Mouse (Mus musculus): Measurements from ENCODE around the gene Klk6. TPM values are rescaled to one million over a fixed set of nuclear protein-coding genes. Genes with fewer than 3 reads are reported as not detected.

The Klk6 gene
- polyA plus RNA-seq, 1 experiment, result 102 TPM

DNA sequence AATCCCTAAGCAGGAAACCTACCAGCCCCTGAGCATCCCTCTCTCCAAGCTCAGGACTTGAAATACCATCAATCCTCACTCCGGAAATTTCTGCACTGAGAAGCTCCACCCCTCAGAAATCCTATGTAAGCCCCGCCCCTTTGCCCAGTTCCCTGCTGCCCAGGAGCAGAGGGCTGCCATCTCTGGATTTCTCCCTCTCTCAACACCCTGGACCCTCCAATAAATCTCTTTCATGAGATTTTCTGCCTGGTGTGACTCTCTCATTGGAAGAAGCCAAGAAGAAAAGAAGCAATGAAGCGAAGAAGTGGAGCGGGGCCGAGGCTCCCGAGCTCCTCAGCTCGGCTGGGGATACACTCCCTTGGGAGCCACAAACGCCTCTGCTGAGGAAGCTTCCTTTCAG, 36.1 kb downstream of the Klk6 start:
- Histone ChIP-seq H3K27ac (ENCODE audit: insufficient read depth, low read length) (no peak overlapping the region), H3K4me1 (ENCODE audit: control insufficient read depth, insufficient read depth, low read length) (no peaks in the 10 kb centered on the region), H3K4me3 (replicated peaks; ENCODE audit: insufficient read depth, low read depth, low read length) (no peak overlapping the region), H3K27me3 (ENCODE audit: control insufficient read depth, insufficient read depth, low read length) (no peaks in the 10 kb centered on the region)
- WGBS, result 28% methylated on average over 8 of the region's 8 CpGs
- DNase-seq, result no peak
- TF ChIP-seq CTCF (IDR thresholded peaks at IDR 0.05; ENCODE audit: borderline replicate concordance, insufficient read depth, low read depth, low read length) (no peak), POLR2A (IDR thresholded peaks at IDR 0.05; ENCODE audit: borderline replicate concordance, insufficient read depth, low read length) (no peak)

DNA sequence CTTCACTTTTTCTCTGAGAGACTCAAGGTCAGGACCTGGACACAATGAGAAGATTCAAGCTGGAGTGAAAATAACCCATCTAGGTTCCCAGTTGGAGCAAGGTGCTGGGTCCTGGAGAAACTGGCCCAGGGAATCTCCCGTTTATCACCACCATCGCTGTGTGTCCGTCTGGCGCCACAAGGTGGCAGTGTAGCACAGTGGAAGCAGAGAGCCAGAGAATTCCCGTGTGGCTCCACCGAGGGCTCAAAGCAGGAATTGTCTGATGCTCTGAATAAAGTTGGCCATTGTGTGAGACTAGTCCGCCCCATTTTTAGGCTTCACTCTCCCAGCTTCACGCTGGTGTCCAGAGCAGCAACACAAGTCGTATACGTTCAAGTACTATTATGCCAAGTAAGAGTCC, 48.9 kb downstream of the Klk6 start:
- TF ChIP-seq POLR2A (IDR thresholded peaks at IDR 0.05; ENCODE audit: borderline replicate concordance, insufficient read depth, low read length) (no peak), CTCF (IDR thresholded peaks at IDR 0.05; ENCODE audit: borderline replicate concordance, insufficient read depth, low read depth, low read length) (peak; percentile 58; the same call in 1 of the 2 replicates)
- Histone ChIP-seq H3K4me1 (ENCODE audit: control insufficient read depth, insufficient read depth, low read length) (no peaks in the 10 kb centered on the region), H3K27me3 (ENCODE audit: control insufficient read depth, insufficient read depth, low read length) (no peaks in the 10 kb centered on the region), H3K27ac (ENCODE audit: insufficient read depth, low read length) (no peak overlapping the region), H3K4me3 (replicated peaks; ENCODE audit: insufficient read depth, low read depth, low read length) (no peak overlapping the region)
- WGBS, result 5% methylated on average over 10 of the region's 10 CpGs
- peak; percentile 21 to 43 for DNase-seq

DNA sequence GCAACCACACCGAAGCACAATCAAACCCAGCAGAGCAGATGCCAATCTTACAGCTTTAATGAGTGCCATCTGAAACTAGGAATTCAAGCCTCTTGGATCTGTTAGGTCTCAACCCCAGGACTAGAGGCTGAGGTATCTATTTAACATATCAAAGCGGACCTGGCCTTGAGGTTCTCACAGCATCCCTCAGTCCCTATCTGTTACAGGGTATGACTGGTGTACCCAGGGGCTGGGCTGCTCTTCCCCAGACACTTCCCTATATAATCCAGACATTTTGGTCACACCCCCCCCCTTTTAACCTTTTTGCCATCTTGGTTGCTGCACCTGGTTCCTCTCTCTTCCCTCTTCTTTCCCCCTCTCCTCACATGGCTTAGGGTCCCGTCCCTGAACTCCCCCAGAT, 49.4 kb downstream of the Klk6 start:
- Histone ChIP-seq H3K4me3 (replicated peaks; ENCODE audit: insufficient read depth, low read depth, low read length) (no peak overlapping the region), H3K27ac (ENCODE audit: insufficient read depth, low read length) (no peak overlapping the region), H3K4me1 (ENCODE audit: control insufficient read depth, insufficient read depth, low read length) (no peaks in the 10 kb centered on the region), H3K27me3 (ENCODE audit: control insufficient read depth, insufficient read depth, low read length) (no peaks in the 10 kb centered on the region)
- no peak for DNase-seq
- 80% methylated on average over 3 of the region's 3 CpGs for WGBS
- TF ChIP-seq CTCF (IDR thresholded peaks at IDR 0.05; ENCODE audit: borderline replicate concordance, insufficient read depth, low read depth, low read length) (no peak), POLR2A (IDR thresholded peaks at IDR 0.05; ENCODE audit: borderline replicate concordance, insufficient read depth, low read length) (no peak)

DNA sequence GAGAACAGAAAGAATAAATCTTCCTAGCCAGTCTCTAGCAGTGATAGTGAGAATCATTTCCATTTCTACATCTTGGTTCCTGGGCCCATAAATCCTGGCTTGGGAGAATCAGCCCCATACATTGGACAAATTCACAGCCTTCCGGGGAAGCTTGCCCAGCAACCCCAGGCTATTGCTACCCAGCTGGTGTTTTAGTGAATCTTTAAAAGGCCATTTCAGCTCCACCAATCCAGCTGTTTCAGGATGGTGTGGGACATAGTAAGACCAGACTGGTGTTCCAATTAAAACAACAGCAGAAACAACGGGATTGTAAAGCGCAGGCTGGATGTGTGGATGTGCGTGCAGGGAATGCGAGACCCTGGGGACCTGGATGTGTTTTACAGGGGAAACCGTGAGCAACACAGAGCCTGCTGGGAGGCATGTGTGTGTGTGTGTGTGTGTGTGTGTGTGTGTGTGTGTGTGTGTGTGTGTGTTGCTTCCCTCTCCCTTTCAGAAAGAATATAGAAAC, 50.6 kb downstream of the Klk6 start:
- DNase-seq, result no peak
- 77% methylated on average over 6 of the region's 6 CpGs for WGBS
- TF ChIP-seq POLR2A (IDR thresholded peaks at IDR 0.05; ENCODE audit: borderline replicate concordance, insufficient read depth, low read length) (no peak), CTCF (IDR thresholded peaks at IDR 0.05; ENCODE audit: borderline replicate concordance, insufficient read depth, low read depth, low read length) (no peak)

DNA sequence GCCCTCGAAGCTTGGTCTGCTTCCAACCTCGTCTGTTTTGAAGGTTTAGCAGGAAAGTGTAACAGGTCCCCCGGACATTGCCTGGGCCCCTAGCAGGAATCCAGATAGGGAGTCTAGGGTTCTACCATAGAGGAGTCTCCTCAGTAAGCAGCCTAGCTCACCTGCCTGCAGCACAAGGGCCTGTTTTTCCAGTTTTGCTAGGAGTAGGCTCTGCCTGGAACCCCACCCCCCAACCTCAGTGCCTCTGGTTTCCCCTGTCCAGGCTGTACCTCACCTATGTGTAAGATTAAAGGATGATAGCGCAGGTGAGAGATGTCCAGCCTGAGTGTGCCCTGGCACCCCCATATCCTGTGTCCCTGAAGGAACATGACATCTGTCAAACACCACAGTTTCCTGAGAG, 52.1 kb downstream of the Klk6 start:
- H3K4me1 ChIP-seq (ENCODE audit: control insufficient read depth, insufficient read depth, low read length), result no peaks in the 10 kb centered on the region
- H3K27ac ChIP-seq (ENCODE audit: insufficient read depth, low read length), result no peak overlapping the region
- H3K27me3 ChIP-seq (ENCODE audit: control insufficient read depth, insufficient read depth, low read length), result no peaks in the 10 kb centered on the region
- H3K4me3 ChIP-seq (replicated peaks; ENCODE audit: insufficient read depth, low read depth, low read length), result no peak overlapping the region
- no peak for DNase-seq
- TF ChIP-seq POLR2A (IDR thresholded peaks at IDR 0.05; ENCODE audit: borderline replicate concordance, insufficient read depth, low read length) (no peak), CTCF (IDR thresholded peaks at IDR 0.05; ENCODE audit: borderline replicate concordance, insufficient read depth, low read depth, low read length) (no peak)
- WGBS, result 75% methylated on average over 4 of the region's 4 CpGs

More for the DNA sequence above, 50.6 kb downstream of the Klk6 start:
- H3K4me3 ChIP-seq (replicated peaks; ENCODE audit: insufficient read depth, low read depth, low read length), result no peak overlapping the region
- no peak overlapping the region for H3K27ac ChIP-seq (ENCODE audit: insufficient read depth, low read length)
- no peaks in the 10 kb centered on the region for H3K27me3 ChIP-seq (ENCODE audit: control insufficient read depth, insufficient read depth, low read length)
- H3K4me1 ChIP-seq (ENCODE audit: control insufficient read depth, insufficient read depth, low read length), result no peaks in the 10 kb centered on the region

DNA sequence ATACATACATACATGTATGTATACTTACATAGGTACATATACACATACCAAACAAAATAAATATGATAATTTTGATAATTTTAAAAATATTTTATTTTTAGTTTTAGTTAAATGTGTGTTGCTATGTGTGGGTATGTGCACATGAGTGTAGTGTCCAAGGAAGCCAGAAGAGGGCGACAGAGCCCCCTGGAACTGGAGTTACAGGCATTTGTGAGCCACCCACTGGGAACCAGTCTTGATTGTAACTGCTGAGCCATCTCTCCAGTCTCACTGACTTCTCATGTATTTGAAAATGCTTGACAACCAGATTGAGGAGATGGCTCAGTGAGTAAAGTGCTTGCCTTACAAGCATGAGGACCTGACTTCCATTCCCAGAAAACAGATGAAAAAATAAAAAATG, 54.0 kb downstream of the Klk6 start:
- Histone ChIP-seq H3K4me1 (ENCODE audit: control insufficient read depth, insufficient read depth, low read length) (no peaks in the 10 kb centered on the region), H3K27ac (ENCODE audit: insufficient read depth, low read length) (no peak overlapping the region), H3K4me3 (replicated peaks; ENCODE audit: insufficient read depth, low read depth, low read length) (no peak overlapping the region), H3K27me3 (ENCODE audit: control insufficient read depth, insufficient read depth, low read length) (no peaks in the 10 kb centered on the region)
- 28% methylated on average over 1 of the region's 1 CpGs for WGBS
- DNase-seq, result no peak
- no peak for TF ChIP-seq CTCF (IDR thresholded peaks at IDR 0.05; ENCODE audit: borderline replicate concordance, insufficient read depth, low read depth, low read length)
- no peak for TF ChIP-seq POLR2A (IDR thresholded peaks at IDR 0.05; ENCODE audit: borderline replicate concordance, insufficient read depth, low read length)

DNA sequence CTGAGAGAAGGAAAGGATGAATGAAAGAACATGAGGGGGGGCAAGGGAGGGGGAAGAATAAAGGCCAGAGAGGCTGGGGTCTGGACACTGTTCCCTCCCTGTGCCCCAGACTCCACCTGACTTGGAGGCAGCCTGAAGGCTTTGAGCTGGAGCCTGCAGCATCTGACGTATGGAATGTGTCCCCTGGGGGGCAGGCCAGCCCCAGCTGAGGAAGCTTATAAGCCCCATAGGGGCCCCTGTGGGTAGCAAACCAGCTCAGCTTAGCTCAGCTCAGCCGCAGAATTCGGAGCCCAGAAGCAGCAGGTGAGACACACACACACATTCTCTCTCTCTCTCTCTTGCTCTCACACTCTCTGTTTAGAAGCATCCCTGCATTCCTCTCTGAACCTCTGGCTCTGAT, 56.6 kb downstream of the Klk6 start, which contains the start of gene Klk4:
Gene Klk4 (plus strand): TSS at position 249 of the 400 bp plus-strand sequence.
- no peak within 1 kb of the TSS for H3K27ac ChIP-seq (ENCODE audit: insufficient read depth, low read length)
- no peak within 1 kb of the TSS for H3K4me3 ChIP-seq (replicated peaks; ENCODE audit: insufficient read depth, low read depth, low read length)
- no peaks in the 10 kb centered on the region for H3K4me1 ChIP-seq (ENCODE audit: control insufficient read depth, insufficient read depth, low read length)
- WGBS, result 5% methylated on average over 3 of the region's 3 CpGs
- DNase-seq, result no peak
- TF ChIP-seq POLR2A (IDR thresholded peaks at IDR 0.05; ENCODE audit: borderline replicate concordance, insufficient read depth, low read length) (no peak), CTCF (IDR thresholded peaks at IDR 0.05; ENCODE audit: borderline replicate concordance, insufficient read depth, low read depth, low read length) (no peak)
- H3K27me3 ChIP-seq (ENCODE audit: control insufficient read depth, insufficient read depth, low read length), result no peaks in the 10 kb centered on the region

Other genes starting within 250 kb of the Klk6 start
- gene Zfp719, start 244.9 kb upstream of the Klk6 start, polyA plus RNA-seq (2012; rRNA removed), result 11.6 and 13.2 TPM in 2 replicates
- gene Zfp819, start 217.3 kb upstream of the Klk6 start, polyA plus RNA-seq (2012; rRNA removed), result 0.05 and 0.10 TPM in 2 replicates
- 0.13 TPM in 1 of 2 replicates, not detected in the other for gene Ceacam18, start 189.8 kb upstream of the Klk6 start, polyA plus RNA-seq (2012; rRNA removed)
- gene Siglece, start 164.3 kb upstream of the Klk6 start, polyA plus RNA-seq (2012; rRNA removed), result 0.44 and 0.54 TPM in 2 replicates
- 9.2 and 10.0 TPM in 2 replicates for gene Ctu1, start 152.5 kb upstream of the Klk6 start, polyA plus RNA-seq (2012; rRNA removed)
- not detected in 2 replicates for gene Klk14, start 134.1 kb upstream of the Klk6 start, polyA plus RNA-seq (2012; rRNA removed)
- not detected in 2 replicates for gene Klk13, start 111.9 kb upstream of the Klk6 start, polyA plus RNA-seq (2012; rRNA removed)
- gene Klk12, start 55.6 kb upstream of the Klk6 start, polyA plus RNA-seq (2012; rRNA removed), result not detected in 2 replicates
- gene Klk11, start 49.9 kb upstream of the Klk6 start, polyA plus RNA-seq (2012; rRNA removed), result not detected in 2 replicates
- 0.20 and 0.24 TPM in 2 replicates for gene Klk10, start 43.5 kb upstream of the Klk6 start, polyA plus RNA-seq (2012; rRNA removed)
- 0.07 and 0.11 TPM in 2 replicates for gene Klk9, start 32.6 kb upstream of the Klk6 start, polyA plus RNA-seq (2012; rRNA removed)
- 1.6 and 1.9 TPM in 2 replicates for gene Klk8, start 26.9 kb upstream of the Klk6 start, polyA plus RNA-seq (2012; rRNA removed)
- not detected in 2 replicates for gene Klk7, start 13.2 kb upstream of the Klk6 start, polyA plus RNA-seq (2012; rRNA removed)
- not detected in 2 replicates for gene Klk5, start 17.5 kb downstream of the Klk6 start, polyA plus RNA-seq (2012; rRNA removed)
- gene Klk4, start 56.7 kb downstream of the Klk6 start, polyA plus RNA-seq (2012; rRNA removed), result not detected in 2 replicates
- gene Klk15, start 109.2 kb downstream of the Klk6 start, polyA plus RNA-seq (2012; rRNA removed), result not detected in 2 replicates
- gene Klk1b8, start 126.2 kb downstream of the Klk6 start, polyA plus RNA-seq (2012; rRNA removed), result not detected in 2 replicates
- not detected in 2 replicates for gene Klk1b1, start 142.3 kb downstream of the Klk6 start, polyA plus RNA-seq (2012; rRNA removed)
- 0.13 and 0.25 TPM in 2 replicates for gene Klk1b9, start 151.6 kb downstream of the Klk6 start, polyA plus RNA-seq (2012; rRNA removed)
- gene Klk1b11, start 171.4 kb downstream of the Klk6 start, polyA plus RNA-seq (2012; rRNA removed), result not detected in 2 replicates
- gene Klk1b26, start 187.7 kb downstream of the Klk6 start, polyA plus RNA-seq (2012; rRNA removed), result not detected in 2 replicates
- gene Klk1b27, start 227.8 kb downstream of the Klk6 start, polyA plus RNA-seq (2012; rRNA removed), result 0.38 and 0.51 TPM in 2 replicates